ENCODE assay signal across 18 mouse cellular contexts in the genomic region with DNA sequence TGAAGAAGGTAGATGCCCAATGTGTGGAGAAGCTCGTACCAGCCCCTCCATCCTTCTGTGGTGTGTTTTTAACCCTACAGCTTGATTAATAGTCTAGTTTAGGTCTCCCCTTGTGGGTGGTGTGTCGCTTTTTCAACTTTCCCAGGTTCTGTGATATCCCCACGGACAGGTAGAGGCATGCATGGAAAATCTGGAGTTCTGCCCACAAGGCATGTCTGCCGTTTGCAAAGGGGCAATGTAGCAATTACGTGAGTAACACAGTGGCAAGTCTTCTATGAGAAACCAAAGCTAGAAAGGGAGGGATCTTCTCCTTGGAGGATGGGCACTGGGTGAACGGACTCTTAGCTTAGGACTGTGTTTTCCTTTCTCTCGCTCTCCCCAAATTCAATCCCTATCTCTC.
"Had no signal": no experiment of that assay in that cellular context is flagged by ENCODE, and none has a peak within 500 bp of the region (broad histone marks: within the 10 kb centered on the region; RNA-seq: fewer than 3 reads in every experiment).

No protein-coding gene starts in this region.

- H3K36me3 ChIP-seq: liver, embryonic 12.5 days; liver, embryonic 15.5 days; lung, embryonic 15.5 days; midbrain, embryonic 12.5 days; neural tube, embryonic 13.5 days had no signal

- H3K27me3 ChIP-seq: liver, embryonic 12.5 days; liver, embryonic 15.5 days; lung, embryonic 15.5 days; midbrain, embryonic 12.5 days; neural tube, embryonic 13.5 days had no signal

- H3K4me3 ChIP-seq: liver, embryonic 12.5 days; liver, embryonic 15.5 days; lung, embryonic 15.5 days; midbrain, embryonic 12.5 days; myocyte; neural tube, embryonic 13.5 days had no signal

- ATAC-seq: inflammation-experienced regulatory T-cells, adult 6 months; intestine, embryonic 16.5 days; liver, embryonic 12.5 days; midbrain, embryonic 16.5 days had no signal

- H3K27ac ChIP-seq: liver, embryonic 12.5 days; liver, embryonic 15.5 days; lung, embryonic 15.5 days; midbrain, embryonic 12.5 days; neural tube, embryonic 13.5 days had no signal

- H3K4me1 ChIP-seq: liver, embryonic 12.5 days; liver, embryonic 15.5 days; midbrain, embryonic 12.5 days had no signal

- H3K9ac ChIP-seq: liver, embryonic 12.5 days; liver, embryonic 15.5 days; lung, embryonic 15.5 days; midbrain, embryonic 12.5 days; neural tube, embryonic 13.5 days had no signal

- DNase-seq: kidney, adult 18-20 months; kidney, adult 9 months; kidney, postnatal 14 days; kidney, postnatal 4 days; lung, adult 18-20 months; lung, postnatal 14 days; lung, postnatal 4 days; thymus, adult 18-20 months; thymus, postnatal 36 days had no signal

- H3K9me3 ChIP-seq: liver, embryonic 12.5 days; liver, embryonic 15.5 days; lung, embryonic 15.5 days; midbrain, embryonic 12.5 days; neural tube, embryonic 13.5 days had no signal

- H3K4me2 ChIP-seq: liver, embryonic 12.5 days; liver, embryonic 15.5 days; lung, embryonic 15.5 days; midbrain, embryonic 12.5 days; neural tube, embryonic 13.5 days had no signal
